Mouse (Mus musculus): ENCODE data around the gene Ypel5. TPM values are rescaled to one million over a fixed set of nuclear protein-coding genes. Genes with fewer than 3 reads are reported as not detected.

Gene Ypel5
- 173 and 174 TPM in 2 replicates for total RNA-seq (2015; ENCODE audit: low replicate concordance)
- total RNA-seq (2017; ENCODE audit: low replicate concordance): 314 and 339 TPM in 2 replicates

- peak; percentile 88 for ATAC-seq (replicated peaks; ENCODE audit: low FRiP score, poor library complexity, severe bottlenecking)
Observed at GRCm38 (mm10) chr17:72836158-72837115, at the start of gene Ypel5. Gene Ypel5 (plus strand): TSS chr17:72836453.

GRCm38 (mm10) chr17:72787886-72788436 is 48.3 kb upstream of the Ypel5 start:
- no peak for ATAC-seq (replicated peaks; ENCODE audit: low FRiP score, poor library complexity, severe bottlenecking)

- no peak for ATAC-seq (replicated peaks; ENCODE audit: low FRiP score, poor library complexity, severe bottlenecking)
Observed at GRCm38 (mm10) chr17:72793278-72793677, 43.0 kb upstream of the Ypel5 start.

- ATAC-seq (replicated peaks; ENCODE audit: low FRiP score, poor library complexity, severe bottlenecking): no peak
Observed at GRCm38 (mm10) chr17:72794660-72795059, 41.6 kb upstream of the Ypel5 start.

GRCm38 (mm10) chr17:72795392-72796047 is 40.7 kb upstream of the Ypel5 start:
- no peak for ATAC-seq (replicated peaks; ENCODE audit: low FRiP score, poor library complexity, severe bottlenecking)

- ATAC-seq (replicated peaks; ENCODE audit: low FRiP score, poor library complexity, severe bottlenecking): no peak
Observed at GRCm38 (mm10) chr17:72796506-72796905, 39.7 kb upstream of the Ypel5 start.

GRCm38 (mm10) chr17:72797867-72798266 is 38.4 kb upstream of the Ypel5 start:
- peak; percentile 69 for ATAC-seq (replicated peaks; ENCODE audit: low FRiP score, poor library complexity, severe bottlenecking)

GRCm38 (mm10) chr17:72809942-72810654 is 26.2 kb upstream of the Ypel5 start:
- ATAC-seq (replicated peaks; ENCODE audit: low FRiP score, poor library complexity, severe bottlenecking): no peak

GRCm38 (mm10) chr17:72813419-72814315 is 22.6 kb upstream of the Ypel5 start:
- ATAC-seq (replicated peaks; ENCODE audit: low FRiP score, poor library complexity, severe bottlenecking): peak; percentile 87

GRCm38 (mm10) chr17:72817574-72817973 is 18.7 kb upstream of the Ypel5 start:
- ATAC-seq (replicated peaks; ENCODE audit: low FRiP score, poor library complexity, severe bottlenecking): no peak

- no peak for ATAC-seq (replicated peaks; ENCODE audit: low FRiP score, poor library complexity, severe bottlenecking)
Observed at GRCm38 (mm10) chr17:72819714-72820113, 16.5 kb upstream of the Ypel5 start.

GRCm38 (mm10) chr17:72820425-72820824 is 15.8 kb upstream of the Ypel5 start:
- ATAC-seq (replicated peaks; ENCODE audit: low FRiP score, poor library complexity, severe bottlenecking): no peak

- no peak for ATAC-seq (replicated peaks; ENCODE audit: low FRiP score, poor library complexity, severe bottlenecking)
Observed at GRCm38 (mm10) chr17:72821923-72822322, 14.3 kb upstream of the Ypel5 start.

GRCm38 (mm10) chr17:72826916-72827534 is 9.2 kb upstream of the Ypel5 start:
- ATAC-seq (replicated peaks; ENCODE audit: low FRiP score, poor library complexity, severe bottlenecking): no peak

GRCm38 (mm10) chr17:72828027-72828678 is 8.1 kb upstream of the Ypel5 start:
- no peak for ATAC-seq (replicated peaks; ENCODE audit: low FRiP score, poor library complexity, severe bottlenecking)

GRCm38 (mm10) chr17:72828687-72829086 is 7.6 kb upstream of the Ypel5 start:
- no peak for ATAC-seq (replicated peaks; ENCODE audit: low FRiP score, poor library complexity, severe bottlenecking)

- peak; percentile 56 for ATAC-seq (replicated peaks; ENCODE audit: low FRiP score, poor library complexity, severe bottlenecking)
Observed at GRCm38 (mm10) chr17:72837140-72837712, 973 bp downstream of the Ypel5 start.

All from erythroblast, adult 5-6 weeks (primary cell).